Mouse (Mus musculus): ENCODE measurements around the gene Olfr1204.

Olfr1204 gene

GRCm38 (mm10) chr2:88848992-88849391 is at the start of gene Olfr1204:
Olfr1204 (plus strand) TSS chr2:88849292.
- DNase-seq (ENCODE audit: low read depth, low spot score): no peak

- no peak for DNase-seq (ENCODE audit: low read depth, low spot score)
Measured at GRCm38 (mm10) chr2:88814196-88814595, 34.9 kb upstream of the Olfr1204 start, which contains the start of gene Olfr1202. Olfr1202 (plus strand) TSS chr2:88814496.

- no peak for DNase-seq (ENCODE audit: low read depth, low spot score)
Measured at GRCm38 (mm10) chr2:88829437-88829836, 19.7 kb upstream of the Olfr1204 start, which contains the start of gene Olfr1205. Olfr1205 (plus strand) TSS chr2:88829737.

- DNase-seq (ENCODE audit: low read depth, low spot score): no peak
Measured at GRCm38 (mm10) chr2:88838477-88838876, 10.6 kb upstream of the Olfr1204 start.

- no peak for DNase-seq (ENCODE audit: low read depth, low spot score)
Measured at GRCm38 (mm10) chr2:88862931-88863330, 13.8 kb downstream of the Olfr1204 start, which contains the start of gene Olfr1206. Olfr1206 (plus strand) TSS chr2:88863231.

- no peak for DNase-seq (ENCODE audit: low read depth, low spot score)
Measured at GRCm38 (mm10) chr2:88902211-88902610, 53.1 kb downstream of the Olfr1204 start, which contains the start of gene Olfr1208. Olfr1208 (minus strand) TSS chr2:88902311.

All from ZHBTc4 (cell line).